Mouse (Mus musculus): ENCODE data around the gene Tnfsfm13.

Tnfsfm13 gene

GRCm38 (mm10) chr11:69655264-69656064 is 40.4 kb downstream of the Tnfsfm13 start, which contains the start of gene Sox15:
Gene Sox15, plus strand, starts transcription at chr11:69655314.
- DNase-seq (ENCODE audit: low spot score): peak; percentile 87

GRCm38 (mm10) chr11:69654760-69655159 is 41.1 kb downstream of the Tnfsfm13 start:
- DNase-seq (ENCODE audit: low spot score): no peak

- DNase-seq (ENCODE audit: low spot score): no peak
Observed at GRCm38 (mm10) chr11:69653399-69653798, 42.5 kb downstream of the Tnfsfm13 start.

GRCm38 (mm10) chr11:69645860-69646259 is 50.0 kb downstream of the Tnfsfm13 start:
- no peak for DNase-seq (ENCODE audit: low spot score)

GRCm38 (mm10) chr11:69635471-69635870 is 60.4 kb downstream of the Tnfsfm13 start:
- no peak for DNase-seq (ENCODE audit: low spot score)

GRCm38 (mm10) chr11:69633128-69633866 is 62.6 kb downstream of the Tnfsfm13 start:
- peak; percentile 44 for DNase-seq (ENCODE audit: low spot score)
